ENCODE assay signal across 8 mouse cellular contexts in genomic region chr5:134456503-134456962, GRCm38 (mm10). TPM values are rescaled to one million over a fixed set of nuclear protein-coding genes. Genes with fewer than 3 reads are reported as not detected.
DNase-seq lines count a peak whose midpoint lies in the region; ATAC-seq and TF ChIP-seq lines count a peak whose summit lies in the region.

Gene Gtf2ird1, minus strand, starts transcription at chr5:134456716.

- H3K9ac ChIP-seq in forebrain, embryonic 12.5 days: peak within 1 kb of the TSS; percentile 90
- peak within 1 kb of the TSS; percentile 82 for H3K9ac ChIP-seq in heart, embryonic 15.5 days
- H3K9ac ChIP-seq in liver, embryonic 11.5 days (ENCODE audit: low read depth, low read length): peak within 1 kb of the TSS; percentile 72

- H3K4me2 ChIP-seq in forebrain, embryonic 12.5 days: peak within 1 kb of the TSS; percentile 84
- peak within 1 kb of the TSS; percentile 83 for H3K4me2 ChIP-seq in heart, embryonic 15.5 days
- H3K4me2 ChIP-seq in liver, embryonic 11.5 days: peak within 1 kb of the TSS; percentile 82

- H3K27me3 ChIP-seq in forebrain, embryonic 12.5 days: no peaks in the 10 kb centered on the region
- no peaks in the 10 kb centered on the region for H3K27me3 ChIP-seq in heart, embryonic 15.5 days
- no peaks in the 10 kb centered on the region for H3K27me3 ChIP-seq in liver, embryonic 11.5 days (replicated peaks; ENCODE audit: control insufficient read depth, insufficient read depth, low read length)

- WGBS in forebrain, embryonic 12.5 days: 0% methylated on average over 37 of the region's 44 CpGs
- WGBS in heart, embryonic 15.5 days: under 1% methylated on average over 42 of the region's 44 CpGs
- under 1% methylated on average over 43 of the region's 44 CpGs for WGBS in liver, embryonic 11.5 days

- H3K9me3 ChIP-seq in forebrain, embryonic 12.5 days: 0 out of 2 replicates have a peak, but pooled peaks cover 3% of the 10 kb centered on the region
- no peaks in the 10 kb centered on the region for H3K9me3 ChIP-seq in heart, embryonic 15.5 days (replicated peaks)
- no peaks in the 10 kb centered on the region for H3K9me3 ChIP-seq in liver, embryonic 11.5 days (ENCODE audit: control insufficient read depth, low read length)

- no peak for TF ChIP-seq CTCF in brain, embryonic 14.5 days (IDR thresholded peaks at IDR 0.05; ENCODE audit: borderline replicate concordance, extremely low read depth, insufficient read depth, insufficient read length)

- peak; percentile 64 for DNase-seq in CD4-positive, CD25-positive, alpha-beta regulatory T cell, adult 2 months (ENCODE audit: low read depth, low spot score)
- DNase-seq in brain, embryonic 14.5 days (ENCODE audit: low read depth): peak; percentile 90
- DNase-seq in kidney, postnatal 14 days: peak; percentile 88
- DNase-seq in liver, embryonic 11.5 days (ENCODE audit: low spot score): peak; percentile 81
- peak; percentile 62 for DNase-seq in naive thymus-derived CD4-positive, alpha-beta T cell, adult 2 months (ENCODE audit: low read depth)
- peak; percentile 61 for DNase-seq in testis, postnatal 14 days (ENCODE audit: low spot score)

- H3K36me3 ChIP-seq in forebrain, embryonic 12.5 days (replicated peaks): peaks cover 17% of the 10 kb centered on the region
- peaks cover 10% of the 10 kb centered on the region for H3K36me3 ChIP-seq in heart, embryonic 15.5 days
- peaks cover 5% of the 10 kb centered on the region; the same call in 1 of the 2 replicates for H3K36me3 ChIP-seq in liver, embryonic 11.5 days (ENCODE audit: control insufficient read depth, insufficient read depth, low read length)

- peak; percentile 90 for ATAC-seq in forebrain, embryonic 12.5 days (ENCODE audit: low FRiP score)
- ATAC-seq in heart, embryonic 15.5 days (replicated peaks; ENCODE audit: insufficient number of reproducible peaks, insufficient read depth, low FRiP score, low read depth): peak; percentile 71
- ATAC-seq in liver, embryonic 11.5 days (replicated peaks; ENCODE audit: low FRiP score): peak; percentile 82

- H3K27ac ChIP-seq in forebrain, embryonic 12.5 days: peak within 1 kb of the TSS; percentile 91
- H3K27ac ChIP-seq in heart, embryonic 15.5 days: peak within 1 kb of the TSS; percentile 90
- peak within 1 kb of the TSS; percentile 63 for H3K27ac ChIP-seq in liver, embryonic 11.5 days (ENCODE audit: low read depth, low read length)

- H3K4me3 ChIP-seq in forebrain, embryonic 12.5 days (replicated peaks): peak within 1 kb of the TSS; percentile 77
- peak within 1 kb of the TSS; percentile 85 for H3K4me3 ChIP-seq in heart, embryonic 15.5 days
- H3K4me3 ChIP-seq in liver, embryonic 11.5 days (ENCODE audit: low read depth, low read length): peak within 1 kb of the TSS; percentile 66

- peak; percentile 44; the same call in 1 of the 2 replicates for TF ChIP-seq POLR2A in brain, embryonic 14.5 days (IDR thresholded peaks at IDR 0.05; ENCODE audit: borderline replicate concordance, extremely low read depth, insufficient read depth, insufficient read length, poor library complexity, severe bottlenecking)

- peaks cover 20% of the 10 kb centered on the region for H3K4me1 ChIP-seq in forebrain, embryonic 12.5 days
- peaks cover 27% of the 10 kb centered on the region for H3K4me1 ChIP-seq in heart, embryonic 15.5 days (replicated peaks)
- H3K4me1 ChIP-seq in liver, embryonic 11.5 days (replicated peaks; ENCODE audit: control insufficient read depth, insufficient read depth, low read length): peaks cover 5% of the 10 kb centered on the region

RNA-seq across cellular contexts. Expression of gene Gtf2ird1, which starts in this region (rescaled TPM):
- 78.1 and 80.5 TPM in 2 replicates for polyA plus RNA-seq in brain, embryonic 14.5 days (2012; rRNA removed)
- 111 and 112 TPM in 2 replicates for polyA plus RNA-seq in forebrain, embryonic 12.5 days (2016; fragmentation: Nextera tagmentation; extraction: Ambion mirVana)
- polyA plus RNA-seq in heart, embryonic 15.5 days (2015; fragmentation: Nextera tagmentation; extraction: Ambion mirVana): 47.3 and 57.5 TPM in 2 replicates
- polyA plus RNA-seq in liver, embryonic 11.5 days (2014; fragmentation: Nextera tagmentation; extraction: Ambion mirVana): 46.7 and 51.8 TPM in 2 replicates

Comparison
In these comparisons a context has a peak if more than half of its experiments do, and no peak if none do; other contexts are left out.
1. Peak in every context shown above with its lines: DNase-seq, ATAC-seq, H3K4me3 ChIP-seq and H3K27ac ChIP-seq.